Mouse (Mus musculus) CD4-positive, CD25-positive, alpha-beta regulatory T cell, adult 2 months (primary cell): ENCODE results near the gene Rai14.

Experiments used
- DNase-seq: peaks from one replicate; pipeline ENCODE4 v3.0.0-alpha.2; 2012; ENCODE audit warnings: low read depth, low spot score

Gene Rai14

GRCm38 (mm10) chr15:10648372-10649109 lies 65.9 kb downstream of the Rai14 start:
- DNase-seq, result no peak

- no peak for DNase-seq
These were observed 68.1 kb downstream of the Rai14 start for GRCm38 (mm10) chr15:10646297-10646696.

- no peak for DNase-seq
These were observed 69.3 kb downstream of the Rai14 start for GRCm38 (mm10) chr15:10645101-10645500.

GRCm38 (mm10) chr15:10643819-10644218 lies 70.6 kb downstream of the Rai14 start:
- DNase-seq, result no peak

- DNase-seq, result no peak
These were observed 71.2 kb downstream of the Rai14 start for GRCm38 (mm10) chr15:10643224-10643623.

- no peak for DNase-seq
These were observed 72.0 kb downstream of the Rai14 start for GRCm38 (mm10) chr15:10642419-10642818.

- no peak for DNase-seq
These were observed 73.7 kb downstream of the Rai14 start for GRCm38 (mm10) chr15:10640721-10641120.

- DNase-seq, result no peak
These were observed 77.1 kb downstream of the Rai14 start for GRCm38 (mm10) chr15:10637251-10637793.

- DNase-seq, result no peak
These were observed 77.6 kb downstream of the Rai14 start for GRCm38 (mm10) chr15:10636844-10637243.

- no peak for DNase-seq
These were observed 79.3 kb downstream of the Rai14 start for GRCm38 (mm10) chr15:10635121-10635520.

- no peak for DNase-seq
These were observed 80.2 kb downstream of the Rai14 start for GRCm38 (mm10) chr15:10634176-10634575.

GRCm38 (mm10) chr15:10633381-10633780 lies 81.0 kb downstream of the Rai14 start:
- DNase-seq, result no peak

- no peak for DNase-seq
These were observed 81.8 kb downstream of the Rai14 start for GRCm38 (mm10) chr15:10632581-10632980.

- no peak for DNase-seq
These were observed 82.4 kb downstream of the Rai14 start for GRCm38 (mm10) chr15:10632060-10632459.

GRCm38 (mm10) chr15:10631541-10631940 lies 82.9 kb downstream of the Rai14 start:
- no peak for DNase-seq

GRCm38 (mm10) chr15:10628980-10629346 lies 85.5 kb downstream of the Rai14 start:
- no peak for DNase-seq

- no peak for DNase-seq
These were observed 86.1 kb downstream of the Rai14 start for GRCm38 (mm10) chr15:10628131-10628979.

- no peak for DNase-seq
These were observed 90.7 kb downstream of the Rai14 start for GRCm38 (mm10) chr15:10623571-10624227.

- DNase-seq, result no peak
These were observed 93.2 kb downstream of the Rai14 start for GRCm38 (mm10) chr15:10621194-10621593.

- DNase-seq, result no peak
These were observed 94.7 kb downstream of the Rai14 start for GRCm38 (mm10) chr15:10619678-10620077.

- DNase-seq, result no peak
These were observed 96.1 kb downstream of the Rai14 start for GRCm38 (mm10) chr15:10618276-10618675.

- no peak for DNase-seq
These were observed 98.4 kb downstream of the Rai14 start for GRCm38 (mm10) chr15:10616001-10616400.
